Mouse (Mus musculus): ENCODE measurements around the gene P4ha1. TPM values are rescaled to one million over a fixed set of nuclear protein-coding genes. Genes with fewer than 3 reads are reported as not detected.
"Not testable (repeated sequence)": the region's sequence is repeated elsewhere in the genome, so short reads cannot be mapped to it uniquely, and the experiment has no call there.

P4ha1 gene
- polyA plus RNA-seq, 1 experiment from 2014 or later, result 27.4 TPM

- Histone ChIP-seq H3K9ac (replicated peaks) (no peak overlapping the region), H3K4me2 (replicated peaks) (no peak overlapping the region), H3K4me3 (replicated peaks) (no peak overlapping the region), H3K36me3 (no peaks in the 10 kb centered on the region), H3K27ac (no peak overlapping the region), H3K27me3 (no peaks in the 10 kb centered on the region), H3K4me1 (replicated peaks) (no peaks in the 10 kb centered on the region), H3K9me3 (peaks cover 11% of the 10 kb centered on the region)
- ATAC-seq, result no peak
- 86% methylated on average over 8 of the region's 8 CpGs for WGBS
Observed at GRCm38 (mm10) chr10:59386951-59387350, 63.9 kb downstream of the P4ha1 start.

GRCm38 (mm10) chr10:59389652-59390051 is 66.6 kb downstream of the P4ha1 start:
- Histone ChIP-seq H3K9me3 (peaks cover 11% of the 10 kb centered on the region), H3K9ac (replicated peaks) (no peak overlapping the region), H3K36me3 (no peaks in the 10 kb centered on the region), H3K4me2 (replicated peaks) (no peak overlapping the region), H3K4me3 (replicated peaks) (no peak overlapping the region), H3K4me1 (replicated peaks) (no peaks in the 10 kb centered on the region), H3K27me3 (no peaks in the 10 kb centered on the region), H3K27ac (no peak overlapping the region)
- WGBS, result 97% methylated on average over 3 of the region's 3 CpGs
- no peak for ATAC-seq

GRCm38 (mm10) chr10:59391907-59392306 is 68.8 kb downstream of the P4ha1 start:
- H3K27me3 ChIP-seq, result no peaks in the 10 kb centered on the region
- no peak overlapping the region for H3K4me3 ChIP-seq (replicated peaks)
- H3K9ac ChIP-seq (replicated peaks), result no peak overlapping the region
- H3K27ac ChIP-seq, result no peak overlapping the region
- H3K9me3 ChIP-seq, result peaks cover 11% of the 10 kb centered on the region
- no peak for ATAC-seq
- WGBS, result 81% methylated on average over 4 of the region's 4 CpGs
- no peak overlapping the region for H3K4me2 ChIP-seq (replicated peaks)
- no peaks in the 10 kb centered on the region for H3K36me3 ChIP-seq
- no peaks in the 10 kb centered on the region for H3K4me1 ChIP-seq (replicated peaks)

- H3K27me3 ChIP-seq; H3K4me2 ChIP-seq (replicated peaks); ATAC-seq; H3K4me1 ChIP-seq (replicated peaks); H3K9me3 ChIP-seq; H3K9ac ChIP-seq (replicated peaks); H3K27ac ChIP-seq; H3K4me3 ChIP-seq (replicated peaks); H3K36me3 ChIP-seq: not testable (repeated sequence)
- WGBS, result 92% methylated on average over 12 of the region's 25 CpGs
Observed at GRCm38 (mm10) chr10:59395461-59395860, 72.4 kb downstream of the P4ha1 start, which contains the start of gene Gm10273. Gene Gm10273 (plus strand): TSS chr10:59395632.

GRCm38 (mm10) chr10:59402899-59403792 is 80.0 kb downstream of the P4ha1 start, which contains the start of gene Pla2g12b:
Gene Pla2g12b (plus strand): TSS chr10:59403660.
- Histone ChIP-seq H3K4me3 (replicated peaks) (no peak within 1 kb of the TSS), H3K36me3 (no peaks in the 10 kb centered on the region), H3K9ac (replicated peaks) (no peak within 1 kb of the TSS), H3K27ac (no peak within 1 kb of the TSS), H3K4me1 (replicated peaks) (no peaks in the 10 kb centered on the region), H3K9me3 (0 out of 2 replicates have a peak, but pooled peaks cover 2% of the 10 kb centered on the region), H3K27me3 (no peaks in the 10 kb centered on the region), H3K4me2 (replicated peaks) (no peak within 1 kb of the TSS)
- no peak for ATAC-seq
- 80% methylated on average over 21 of the region's 21 CpGs for WGBS

GRCm38 (mm10) chr10:59403793-59404149 is 80.7 kb downstream of the P4ha1 start:
- no peak overlapping the region for H3K4me3 ChIP-seq (replicated peaks)
- H3K4me2 ChIP-seq (replicated peaks), result no peak overlapping the region
- H3K9me3 ChIP-seq, result 0 out of 2 replicates have a peak, but pooled peaks cover 2% of the 10 kb centered on the region
- H3K4me1 ChIP-seq (replicated peaks), result no peaks in the 10 kb centered on the region
- no peak overlapping the region for H3K27ac ChIP-seq
- no peaks in the 10 kb centered on the region for H3K27me3 ChIP-seq
- no peak for ATAC-seq
- 84% methylated on average over 10 of the region's 10 CpGs for WGBS
- no peak overlapping the region for H3K9ac ChIP-seq (replicated peaks)
- H3K36me3 ChIP-seq, result no peaks in the 10 kb centered on the region

- no peak overlapping the region for H3K4me3 ChIP-seq (replicated peaks)
- ATAC-seq, result no peak
- 80% methylated on average over 6 of the region's 6 CpGs for WGBS
- no peaks in the 10 kb centered on the region for H3K4me1 ChIP-seq (replicated peaks)
- no peaks in the 10 kb centered on the region for H3K27me3 ChIP-seq
- no peak overlapping the region for H3K9ac ChIP-seq (replicated peaks)
- no peak overlapping the region for H3K4me2 ChIP-seq (replicated peaks)
- no peaks in the 10 kb centered on the region for H3K9me3 ChIP-seq
- H3K36me3 ChIP-seq, result no peaks in the 10 kb centered on the region
- no peak overlapping the region for H3K27ac ChIP-seq
Observed at GRCm38 (mm10) chr10:59408499-59408898, 85.4 kb downstream of the P4ha1 start.

- no peak overlapping the region for H3K4me2 ChIP-seq (replicated peaks)
- H3K27me3 ChIP-seq, result no peaks in the 10 kb centered on the region
- no peak for ATAC-seq
- no peak overlapping the region for H3K4me3 ChIP-seq (replicated peaks)
- H3K9ac ChIP-seq (replicated peaks), result no peak overlapping the region
- WGBS, result 82% methylated on average over 12 of the region's 12 CpGs
- no peaks in the 10 kb centered on the region for H3K4me1 ChIP-seq (replicated peaks)
- no peak overlapping the region for H3K27ac ChIP-seq
- no peaks in the 10 kb centered on the region for H3K36me3 ChIP-seq
- no peaks in the 10 kb centered on the region for H3K9me3 ChIP-seq
Observed at GRCm38 (mm10) chr10:59410264-59410663, 87.2 kb downstream of the P4ha1 start.

- Histone ChIP-seq H3K36me3 (no peaks in the 10 kb centered on the region), H3K9ac (replicated peaks) (no peak overlapping the region), H3K4me2 (replicated peaks) (no peak overlapping the region), H3K9me3 (no peaks in the 10 kb centered on the region), H3K27ac (no peak overlapping the region), H3K4me1 (replicated peaks) (no peaks in the 10 kb centered on the region), H3K4me3 (replicated peaks) (no peak overlapping the region), H3K27me3 (no peaks in the 10 kb centered on the region)
- 89% methylated on average over 4 of the region's 4 CpGs for WGBS
- ATAC-seq, result no peak
Observed at GRCm38 (mm10) chr10:59413711-59414110, 90.6 kb downstream of the P4ha1 start.

GRCm38 (mm10) chr10:59416623-59417022 is 93.5 kb downstream of the P4ha1 start:
- no peaks in the 10 kb centered on the region for H3K4me1 ChIP-seq (replicated peaks)
- H3K9ac ChIP-seq (replicated peaks), result no peak overlapping the region
- no peak overlapping the region for H3K4me3 ChIP-seq (replicated peaks)
- no peaks in the 10 kb centered on the region for H3K27me3 ChIP-seq
- no peak for ATAC-seq
- 91% methylated on average over 3 of the region's 3 CpGs for WGBS
- no peak overlapping the region for H3K4me2 ChIP-seq (replicated peaks)
- no peaks in the 10 kb centered on the region for H3K9me3 ChIP-seq
- no peak overlapping the region for H3K27ac ChIP-seq
- no peaks in the 10 kb centered on the region for H3K36me3 ChIP-seq

GRCm38 (mm10) chr10:59419516-59419915 is 96.4 kb downstream of the P4ha1 start:
- 94% methylated on average over 4 of the region's 4 CpGs for WGBS
- H3K4me2 ChIP-seq (replicated peaks), result no peak overlapping the region
- H3K4me1 ChIP-seq (replicated peaks), result no peaks in the 10 kb centered on the region
- no peak for ATAC-seq
- no peak overlapping the region for H3K27ac ChIP-seq
- H3K4me3 ChIP-seq (replicated peaks), result no peak overlapping the region
- no peak overlapping the region for H3K9ac ChIP-seq (replicated peaks)
- H3K36me3 ChIP-seq, result no peaks in the 10 kb centered on the region
- H3K9me3 ChIP-seq, result no peaks in the 10 kb centered on the region
- no peaks in the 10 kb centered on the region for H3K27me3 ChIP-seq
